Mouse (Mus musculus): ENCODE measurements around the gene Trim59. TPM values are rescaled to one million over a fixed set of nuclear protein-coding genes. Genes with fewer than 3 reads are reported as not detected.

The Trim59 gene
- 38.2 and 38.5 TPM in 2 replicates for polyA plus RNA-seq (2014; fragmentation: Nextera tagmentation; extraction: Ambion mirVana)

DNA sequence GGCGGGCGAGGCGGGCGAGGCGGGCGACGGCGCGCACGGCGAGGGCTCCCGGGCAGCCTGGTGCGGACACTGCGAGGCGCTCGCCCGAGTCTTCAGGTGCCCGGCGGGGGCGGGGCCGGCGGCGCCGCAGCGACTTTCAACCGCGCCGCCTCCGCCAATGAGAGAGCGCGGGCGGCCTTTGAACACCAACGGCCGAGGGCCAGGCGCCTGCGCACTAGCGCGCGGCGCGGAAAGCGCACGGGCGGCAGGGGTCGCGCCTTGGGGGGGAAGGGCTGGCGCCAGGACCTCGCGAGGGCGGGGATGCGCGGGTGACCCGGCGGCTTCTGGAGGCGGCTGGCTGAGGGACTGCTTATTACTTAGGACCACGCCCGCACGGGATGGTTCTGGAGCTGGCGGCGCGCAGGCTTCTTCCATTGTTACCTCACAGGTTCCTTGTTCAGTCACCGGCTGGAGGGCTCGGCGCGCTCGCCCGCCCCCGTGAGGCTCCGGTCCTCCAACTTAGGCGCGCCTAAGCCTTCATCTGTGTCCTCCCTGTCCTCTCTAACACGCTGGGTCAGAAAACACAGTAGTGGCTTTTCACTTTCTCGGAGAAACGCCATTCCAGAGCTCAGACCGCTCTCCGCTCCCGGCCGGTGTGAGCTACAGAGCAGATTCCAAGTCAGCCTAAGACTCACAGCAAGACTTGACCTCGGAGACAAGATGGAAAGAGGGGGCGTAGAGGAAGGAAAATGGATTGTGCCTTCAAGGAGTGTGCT lies at the start of gene Trim59:
Trim59 (minus strand) TSS at position 111 of the 755 bp plus-strand sequence.
- peak within 1 kb of the TSS; percentile 64 for H3K4me3 ChIP-seq (replicated peaks; ENCODE audit: low read length)
- 1% methylated on average over 71 of the region's 80 CpGs for WGBS
- ATAC-seq (ENCODE audit: low FRiP score) (peak; percentile 97), DNase-seq (ENCODE audit: low spot score) (peak; percentile 96)
- peak within 1 kb of the TSS; percentile 91 for H3K27ac ChIP-seq
- H3K9ac ChIP-seq, result peak within 1 kb of the TSS; percentile 78
- peak within 1 kb of the TSS; percentile 87 for H3K4me2 ChIP-seq (replicated peaks)
- no peaks in the 10 kb centered on the region for H3K27me3 ChIP-seq (ENCODE audit: control insufficient read depth, insufficient read depth, low read length)
- H3K9me3 ChIP-seq (ENCODE audit: control insufficient read depth, low read length), result no peaks in the 10 kb centered on the region
- H3K4me1 ChIP-seq (replicated peaks; ENCODE audit: control insufficient read depth, insufficient read depth, low read length), result peaks cover 20% of the 10 kb centered on the region; the same call in 1 of the 2 replicates
- H3K36me3 ChIP-seq (replicated peaks; ENCODE audit: control insufficient read depth, insufficient read depth), result peaks cover 16% of the 10 kb centered on the region; the same call in 1 of the 2 replicates

GRCm38 (mm10) chr3:69064005-69064404 lies 19.4 kb upstream of the Trim59 start:
- H3K27me3 ChIP-seq (ENCODE audit: control insufficient read depth, insufficient read depth, low read length), result no peaks in the 10 kb centered on the region
- DNase-seq (ENCODE audit: low spot score), result peak; percentile 64
- 56% methylated on average over 1 of the region's 1 CpGs for WGBS
- no peaks in the 10 kb centered on the region for H3K36me3 ChIP-seq (replicated peaks; ENCODE audit: control insufficient read depth, insufficient read depth)
- H3K9ac ChIP-seq, result no peak overlapping the region
- H3K4me2 ChIP-seq (replicated peaks), result no peak overlapping the region
- no peak overlapping the region for H3K4me3 ChIP-seq (replicated peaks; ENCODE audit: low read length)
- no peaks in the 10 kb centered on the region for H3K9me3 ChIP-seq (ENCODE audit: control insufficient read depth, low read length)
- H3K4me1 ChIP-seq (replicated peaks; ENCODE audit: control insufficient read depth, insufficient read depth, low read length), result no peaks in the 10 kb centered on the region
- no peak overlapping the region for H3K27ac ChIP-seq
- no peak for ATAC-seq (ENCODE audit: low FRiP score)

DNA sequence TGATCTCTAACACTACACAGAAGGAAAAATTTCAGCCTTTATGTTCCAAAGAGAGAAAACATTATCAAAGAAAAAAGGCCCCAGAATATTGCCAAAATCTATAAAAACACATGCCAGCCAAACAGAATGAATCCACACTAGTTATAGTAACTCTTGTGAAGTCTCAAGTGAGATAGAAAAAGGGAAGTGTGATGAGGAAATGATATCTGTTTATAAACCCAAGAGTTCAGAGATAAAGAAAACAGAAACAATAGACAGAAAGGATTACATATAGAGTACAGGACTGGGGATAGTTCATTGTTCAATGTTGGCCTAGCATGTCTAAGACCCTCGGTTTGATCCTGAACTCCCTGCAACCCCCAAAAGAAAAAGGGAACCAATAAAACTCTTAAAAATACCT lies 18.2 kb upstream of the Trim59 start:
- Histone ChIP-seq H3K4me3 (replicated peaks; ENCODE audit: low read length) (no peak overlapping the region), H3K9ac (no peak overlapping the region), H3K4me1 (replicated peaks; ENCODE audit: control insufficient read depth, insufficient read depth, low read length) (no peaks in the 10 kb centered on the region), H3K27me3 (ENCODE audit: control insufficient read depth, insufficient read depth, low read length) (no peaks in the 10 kb centered on the region), H3K9me3 (ENCODE audit: control insufficient read depth, low read length) (no peaks in the 10 kb centered on the region), H3K36me3 (replicated peaks; ENCODE audit: control insufficient read depth, insufficient read depth) (no peaks in the 10 kb centered on the region), H3K27ac (no peak overlapping the region), H3K4me2 (replicated peaks) (no peak overlapping the region)
- WGBS, result 92% methylated on average over 1 of the region's 1 CpGs
- DNase-seq (ENCODE audit: low spot score) (no peak), ATAC-seq (ENCODE audit: low FRiP score) (no peak)

DNA sequence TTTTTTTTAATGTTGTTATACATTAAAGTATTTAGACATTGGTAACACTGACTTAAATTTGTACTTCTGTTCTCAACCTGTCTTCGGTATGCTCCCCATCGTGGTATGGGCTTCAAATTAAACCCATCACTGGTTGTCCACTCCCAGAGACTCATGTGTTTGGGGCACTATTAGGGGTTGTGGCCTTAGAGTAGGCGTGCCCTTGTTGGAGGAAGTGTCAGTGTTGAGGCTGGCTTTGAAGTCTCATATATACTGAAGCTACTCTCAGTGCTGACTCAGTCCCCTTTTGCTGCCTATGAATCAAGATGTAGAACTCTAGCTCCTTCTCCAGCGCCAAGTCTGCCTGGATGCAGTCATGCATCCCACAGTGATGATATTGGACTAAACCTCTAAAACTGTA lies 16.1 kb upstream of the Trim59 start:
- no peak for ATAC-seq (ENCODE audit: low FRiP score)
- WGBS, result 96% methylated on average over 4 of the region's 4 CpGs
- H3K4me3 ChIP-seq (replicated peaks; ENCODE audit: low read length), result no peak overlapping the region

DNA sequence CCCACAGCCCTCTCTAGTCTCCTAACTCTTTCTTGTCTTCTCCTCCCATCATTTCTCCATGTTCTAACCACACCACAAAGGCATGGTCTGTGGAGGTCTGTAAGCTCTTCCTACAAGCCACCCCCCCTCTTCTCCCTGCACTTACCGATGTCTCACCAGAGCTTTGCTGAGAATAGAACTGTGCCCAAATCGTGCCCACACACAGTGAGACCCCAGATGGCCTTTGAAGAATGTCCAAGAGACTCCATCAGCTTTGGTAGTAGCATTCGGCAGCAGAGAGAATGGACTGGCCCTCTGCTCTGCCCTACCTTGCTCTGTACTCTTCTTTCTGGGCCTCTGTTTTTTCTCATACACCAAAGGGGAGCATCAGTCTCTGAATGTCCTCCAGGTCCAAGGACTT lies 11.3 kb upstream of the Trim59 start:
- no peak for ATAC-seq (ENCODE audit: low FRiP score)
- no peak overlapping the region for H3K4me2 ChIP-seq (replicated peaks)
- no peaks in the 10 kb centered on the region for H3K36me3 ChIP-seq (replicated peaks; ENCODE audit: control insufficient read depth, insufficient read depth)
- no peak for DNase-seq (ENCODE audit: low spot score)
- H3K27me3 ChIP-seq (ENCODE audit: control insufficient read depth, insufficient read depth, low read length), result no peaks in the 10 kb centered on the region
- 93% methylated on average over 3 of the region's 3 CpGs for WGBS
- no peak overlapping the region for H3K9ac ChIP-seq
- H3K9me3 ChIP-seq (ENCODE audit: control insufficient read depth, low read length), result no peaks in the 10 kb centered on the region
- no peaks in the 10 kb centered on the region for H3K4me1 ChIP-seq (replicated peaks; ENCODE audit: control insufficient read depth, insufficient read depth, low read length)
- no peak overlapping the region for H3K4me3 ChIP-seq (replicated peaks; ENCODE audit: low read length)
- no peak overlapping the region for H3K27ac ChIP-seq

More for the DNA sequence above, 16.1 kb upstream of the Trim59 start:
- no peaks in the 10 kb centered on the region for H3K9me3 ChIP-seq (ENCODE audit: control insufficient read depth, low read length)
- no peaks in the 10 kb centered on the region for H3K36me3 ChIP-seq (replicated peaks; ENCODE audit: control insufficient read depth, insufficient read depth)
- no peak overlapping the region for H3K4me2 ChIP-seq (replicated peaks)
- no peak for DNase-seq (ENCODE audit: low spot score)
- H3K27me3 ChIP-seq (ENCODE audit: control insufficient read depth, insufficient read depth, low read length), result no peaks in the 10 kb centered on the region
- H3K9ac ChIP-seq, result no peak overlapping the region
- H3K27ac ChIP-seq, result no peak overlapping the region
- H3K4me1 ChIP-seq (replicated peaks; ENCODE audit: control insufficient read depth, insufficient read depth, low read length), result no peaks in the 10 kb centered on the region

DNA sequence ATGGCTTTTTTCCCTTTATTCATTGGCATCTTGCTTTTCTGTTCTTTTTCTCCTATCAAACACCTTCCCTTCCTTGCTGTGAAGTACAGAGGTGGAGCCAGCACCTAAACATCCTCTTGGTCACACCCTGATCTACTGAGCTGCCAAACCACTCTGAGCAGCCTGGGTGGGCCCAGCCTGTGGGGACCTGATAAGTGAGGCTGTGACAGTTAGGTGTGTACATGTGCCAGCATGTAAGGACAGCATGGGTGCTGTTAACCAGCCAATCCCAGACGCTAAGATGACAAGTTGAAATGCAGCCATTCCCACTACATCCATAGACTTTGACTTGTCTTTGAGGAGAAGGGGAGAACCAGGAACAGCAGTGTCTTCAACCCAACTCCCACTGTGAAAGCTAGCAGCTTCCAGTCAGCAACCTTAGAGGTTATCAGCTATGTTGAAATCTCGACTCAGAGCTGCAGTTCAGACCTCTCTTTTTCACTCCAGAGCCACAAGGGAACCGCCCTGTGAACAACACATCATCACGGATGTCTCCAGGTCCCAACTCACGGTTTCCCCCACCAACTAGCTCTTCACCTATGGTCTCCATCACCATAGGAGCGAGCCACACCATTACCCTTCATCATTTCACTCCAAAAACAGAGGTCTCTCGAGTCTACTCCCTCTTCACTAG lies 10.3 kb upstream of the Trim59 start:
- Histone ChIP-seq H3K9ac (no peak overlapping the region), H3K27me3 (ENCODE audit: control insufficient read depth, insufficient read depth, low read length) (no peaks in the 10 kb centered on the region), H3K36me3 (replicated peaks; ENCODE audit: control insufficient read depth, insufficient read depth) (no peaks in the 10 kb centered on the region), H3K4me2 (replicated peaks) (no peak overlapping the region), H3K27ac (no peak overlapping the region), H3K4me1 (replicated peaks; ENCODE audit: control insufficient read depth, insufficient read depth, low read length) (no peaks in the 10 kb centered on the region), H3K4me3 (replicated peaks; ENCODE audit: low read length) (no peak overlapping the region), H3K9me3 (ENCODE audit: control insufficient read depth, low read length) (no peaks in the 10 kb centered on the region)
- no peak for ATAC-seq (ENCODE audit: low FRiP score)
- 90% methylated on average over 7 of the region's 7 CpGs for WGBS
- DNase-seq (ENCODE audit: low spot score), result no peak

- no peak for ATAC-seq (ENCODE audit: low FRiP score)
- WGBS, result 93% methylated on average over 11 of the region's 11 CpGs
- no peaks in the 10 kb centered on the region for H3K27me3 ChIP-seq (ENCODE audit: control insufficient read depth, insufficient read depth, low read length)
Measured at GRCm38 (mm10) chr3:69051894-69052293, 7.3 kb upstream of the Trim59 start.

DNA sequence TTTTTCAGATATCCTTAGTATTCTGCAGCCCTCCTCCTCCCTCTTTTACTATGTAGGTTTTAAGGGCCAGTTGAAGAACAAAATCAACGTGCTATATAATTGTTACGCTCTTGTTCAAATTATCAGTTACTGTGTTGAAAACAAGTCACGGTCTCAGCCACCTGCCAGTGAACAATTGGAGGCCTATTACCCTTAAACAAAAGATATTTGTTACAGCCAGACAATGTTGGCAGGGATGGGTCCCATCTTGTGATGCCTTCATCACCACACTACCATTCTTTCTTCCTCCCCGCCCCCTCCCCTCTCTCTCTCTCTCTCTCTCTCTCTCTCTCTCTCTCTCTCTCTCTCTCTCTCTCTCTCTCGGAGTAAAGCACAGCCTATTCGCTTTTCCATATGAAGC lies 4.5 kb upstream of the Trim59 start:
- H3K4me1 ChIP-seq (replicated peaks; ENCODE audit: control insufficient read depth, insufficient read depth, low read length), result no peaks in the 10 kb centered on the region
- no peak overlapping the region for H3K27ac ChIP-seq
- no peak overlapping the region for H3K4me2 ChIP-seq (replicated peaks)
- no peaks in the 10 kb centered on the region for H3K27me3 ChIP-seq (ENCODE audit: control insufficient read depth, insufficient read depth, low read length)
- H3K36me3 ChIP-seq (replicated peaks; ENCODE audit: control insufficient read depth, insufficient read depth), result no peaks in the 10 kb centered on the region
- no peak for ATAC-seq (ENCODE audit: low FRiP score)
- H3K4me3 ChIP-seq (replicated peaks; ENCODE audit: low read length), result no peak overlapping the region
- H3K9ac ChIP-seq, result no peak overlapping the region
- no peak for DNase-seq (ENCODE audit: low spot score)
- H3K9me3 ChIP-seq (ENCODE audit: control insufficient read depth, low read length), result no peaks in the 10 kb centered on the region
- WGBS, result 65% methylated on average over 6 of the region's 6 CpGs

More at GRCm38 (mm10) chr3:69051894-69052293, 7.3 kb upstream of the Trim59 start:
- H3K4me2 ChIP-seq (replicated peaks), result no peak overlapping the region
- H3K4me1 ChIP-seq (replicated peaks; ENCODE audit: control insufficient read depth, insufficient read depth, low read length), result no peaks in the 10 kb centered on the region
- DNase-seq (ENCODE audit: low spot score), result no peak
- H3K36me3 ChIP-seq (replicated peaks; ENCODE audit: control insufficient read depth, insufficient read depth), result no peaks in the 10 kb centered on the region
- no peaks in the 10 kb centered on the region for H3K9me3 ChIP-seq (ENCODE audit: control insufficient read depth, low read length)
- no peak overlapping the region for H3K4me3 ChIP-seq (replicated peaks; ENCODE audit: low read length)
- H3K27ac ChIP-seq, result no peak overlapping the region
- H3K9ac ChIP-seq, result no peak overlapping the region

DNA sequence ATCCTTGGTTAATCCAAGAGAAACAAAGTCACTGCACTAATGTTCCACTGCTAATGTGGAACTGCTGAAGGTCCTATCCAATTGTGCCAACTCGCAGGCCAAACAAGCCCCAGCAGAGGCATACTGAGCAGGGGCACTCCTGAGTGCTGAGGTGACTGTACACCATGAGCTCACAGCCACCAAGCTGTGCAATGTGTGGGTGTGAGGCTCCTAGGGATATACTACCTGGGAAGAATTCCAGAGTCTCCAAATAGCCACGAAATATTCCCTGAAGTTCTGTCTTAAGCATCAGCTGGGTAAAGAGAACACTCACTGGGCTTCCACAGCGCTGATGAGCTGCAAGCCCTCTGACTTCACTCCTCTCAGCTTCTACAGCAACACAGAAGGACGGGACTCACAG lies 3.1 kb upstream of the Trim59 start:
- Histone ChIP-seq H3K9me3 (ENCODE audit: control insufficient read depth, low read length) (no peaks in the 10 kb centered on the region), H3K27me3 (ENCODE audit: control insufficient read depth, insufficient read depth, low read length) (no peaks in the 10 kb centered on the region), H3K4me2 (replicated peaks) (no peak overlapping the region), H3K9ac (no peak overlapping the region), H3K36me3 (replicated peaks; ENCODE audit: control insufficient read depth, insufficient read depth) (no peaks in the 10 kb centered on the region; the same call in 1 of the 2 replicates), H3K27ac (no peak overlapping the region), H3K4me1 (replicated peaks; ENCODE audit: control insufficient read depth, insufficient read depth, low read length) (peaks cover 9% of the 10 kb centered on the region; the same call in 1 of the 2 replicates), H3K4me3 (replicated peaks; ENCODE audit: low read length) (no peak overlapping the region)
- ATAC-seq (ENCODE audit: low FRiP score), result no peak
- 85% methylated on average over 4 of the region's 4 CpGs for WGBS
- DNase-seq (ENCODE audit: low spot score), result no peak

All from hindbrain, embryonic 14.5 days (tissue).